Mouse (Mus musculus) midbrain, embryonic 11.5 days (tissue): Measurements from ENCODE around the gene Mapk6. TPM values are rescaled to one million over a fixed set of nuclear protein-coding genes. Genes with fewer than 3 reads are reported as not detected.

ENCODE experiments used
- ATAC-seq: fragments of 200-750 bp; cut with Nextera tagmentation; 2 replicates; pipeline ENCODE4 v1.8.0; 2017; ENCODE audit warnings: moderate TSS enrichment, moderate library complexity; ENCODE audit not compliant: low FRiP score
- DNase-seq: peaks from one replicate; pipeline ENCODE4 v3.0.0; 2015; ENCODE audit warnings: low spot score; ENCODE audit errors: missing footprints
- H3K27ac ChIP-seq: fragments of 300-500 bp; sonication (generic); 2 replicates; pipeline ENCODE4 v1.5.1; 2014; ENCODE audit warnings: low read depth, low read length
- H3K27me3 ChIP-seq: fragments of 300-500 bp; sonication (generic); 2 replicates; pipeline ENCODE4 v1.6.1; 2014; ENCODE audit warnings: mild to moderate bottlenecking, low read length, moderate library complexity, mixed read lengths; ENCODE audit not compliant: control insufficient read depth, insufficient read depth
- H3K36me3 ChIP-seq: fragments of 300-500 bp; sonication (generic); 2 replicates; pipeline ENCODE4 v1.6.1; 2014; ENCODE audit warnings: mild to moderate bottlenecking, low read length, moderate library complexity, mixed read lengths; ENCODE audit not compliant: control insufficient read depth, insufficient read depth
- H3K4me1 ChIP-seq: fragments of 300-500 bp; sonication (generic); 2 replicates; pipeline ENCODE4 v1.6.1; 2014; ENCODE audit warnings: low read length; ENCODE audit not compliant: control insufficient read depth, insufficient read depth
- H3K4me2 ChIP-seq: fragments of 300-500 bp; sonication (generic); 2 replicates; pipeline ENCODE4 v1.6.1; 2014; ENCODE audit warnings: mild to moderate bottlenecking, moderate library complexity
- H3K4me3 ChIP-seq: fragments of 300-500 bp; sonication (generic); 2 replicates; pipeline ENCODE4 v1.5.1; 2014; ENCODE audit warnings: low read depth, low read length
- H3K9ac ChIP-seq: fragments of 300-500 bp; sonication (generic); 2 replicates; pipeline ENCODE4 v1.6.1; 2014; ENCODE audit warnings: low read length
- H3K9me3 ChIP-seq: fragments of 300-500 bp; sonication (generic); 2 replicates; pipeline ENCODE4 v1.6.1; 2016; ENCODE audit warnings: low read length; ENCODE audit not compliant: control insufficient read depth
- WGBS: fragments of 180-500 bp; shearing (Covaris S2); extraction: QIAGEN DNeasy Blood & Tissue Kit; methylation state at CpG from one replicate; pipeline ENCODE4 v1.1.7; 2014; 5-methylcytosine and 5-hydroxymethylcytosine counted together
- polyA plus RNA-seq: library from polyadenylated mRNA; unstranded; fragments of >200 nt; fragmentation: Nextera tagmentation; extraction: Ambion mirVana; gene quantifications from 2 replicates; pipeline ENCODE4 v1.2.1, GENCODE M21; 2014

Mapk6 gene
- polyA plus RNA-seq, 1 experiment from 2014 or later = 193 TPM

- Histone ChIP-seq H3K27me3 (no peaks in the 10 kb centered on the region), H3K9me3 (no peaks in the 10 kb centered on the region), H3K4me1 (no peaks in the 10 kb centered on the region), H3K27ac (no peak overlapping the region), H3K9ac (no peak overlapping the region), H3K4me3 (no peak overlapping the region), H3K4me2 (no peak overlapping the region), H3K36me3 (peaks cover 9% of the 10 kb centered on the region)
- no peak for ATAC-seq
- peak; percentile 78 for DNase-seq
- 91% methylated on average over 5 of the region's 5 CpGs for WGBS
Measured at GRCm38 (mm10) chr9:75400639-75401038, 9.2 kb downstream of the Mapk6 start.

GRCm38 (mm10) chr9:75399069-75399468 lies 10.7 kb downstream of the Mapk6 start:
- Histone ChIP-seq H3K4me1 (no peaks in the 10 kb centered on the region), H3K4me3 (no peak overlapping the region), H3K27me3 (no peaks in the 10 kb centered on the region), H3K9me3 (no peaks in the 10 kb centered on the region), H3K36me3 (peaks cover 14% of the 10 kb centered on the region), H3K9ac (no peak overlapping the region), H3K4me2 (no peak overlapping the region), H3K27ac (no peak overlapping the region)
- DNase-seq (peak; percentile 76), ATAC-seq (no peak)
- WGBS = 92% methylated on average over 4 of the region's 4 CpGs

- ATAC-seq (no peak), DNase-seq (peak; percentile 78)
- no peak overlapping the region for H3K4me3 ChIP-seq
- no peaks in the 10 kb centered on the region for H3K4me1 ChIP-seq
- H3K27me3 ChIP-seq = no peaks in the 10 kb centered on the region
- H3K27ac ChIP-seq = no peak overlapping the region
- no peaks in the 10 kb centered on the region for H3K9me3 ChIP-seq
- H3K4me2 ChIP-seq = no peak overlapping the region
- 93% methylated on average over 6 of the region's 6 CpGs for WGBS
- peaks cover 24% of the 10 kb centered on the region for H3K36me3 ChIP-seq
- no peak overlapping the region for H3K9ac ChIP-seq
Measured at GRCm38 (mm10) chr9:75395971-75396370, 13.8 kb downstream of the Mapk6 start.

GRCm38 (mm10) chr9:75393251-75393650 lies 16.6 kb downstream of the Mapk6 start:
- H3K9me3 ChIP-seq = no peaks in the 10 kb centered on the region
- no peaks in the 10 kb centered on the region for H3K4me1 ChIP-seq
- WGBS = 88% methylated on average over 12 of the region's 12 CpGs
- H3K27ac ChIP-seq = no peak overlapping the region
- peaks cover 36% of the 10 kb centered on the region for H3K36me3 ChIP-seq
- H3K4me3 ChIP-seq = no peak overlapping the region
- DNase-seq (peak; percentile 19), ATAC-seq (no peak)
- no peaks in the 10 kb centered on the region for H3K27me3 ChIP-seq
- H3K9ac ChIP-seq = no peak overlapping the region
- no peak overlapping the region for H3K4me2 ChIP-seq

- Histone ChIP-seq H3K4me2 (no peak overlapping the region), H3K9ac (no peak overlapping the region), H3K4me3 (no peak overlapping the region), H3K27me3 (no peaks in the 10 kb centered on the region), H3K4me1 (no peaks in the 10 kb centered on the region), H3K9me3 (no peaks in the 10 kb centered on the region), H3K27ac (no peak overlapping the region), H3K36me3 (peaks cover 21% of the 10 kb centered on the region)
- ATAC-seq = no peak
- DNase-seq = peak; percentile 85
- WGBS = 85% methylated on average over 9 of the region's 9 CpGs
Measured at GRCm38 (mm10) chr9:75385218-75385974, 24.4 kb downstream of the Mapk6 start.

GRCm38 (mm10) chr9:75384337-75384962 lies 25.4 kb downstream of the Mapk6 start:
- ATAC-seq = peak; percentile 44; the same call in 1 of the 2 replicates

GRCm38 (mm10) chr9:75383785-75384184 lies 26.0 kb downstream of the Mapk6 start:
- ATAC-seq (no peak), DNase-seq (peak; percentile 31)
- WGBS = 85% methylated on average over 9 of the region's 9 CpGs
- Histone ChIP-seq H3K9me3 (no peaks in the 10 kb centered on the region), H3K36me3 (peaks cover 11% of the 10 kb centered on the region), H3K27me3 (no peaks in the 10 kb centered on the region), H3K27ac (no peak overlapping the region), H3K4me1 (no peaks in the 10 kb centered on the region), H3K4me3 (no peak overlapping the region), H3K4me2 (no peak overlapping the region), H3K9ac (no peak overlapping the region)

More at GRCm38 (mm10) chr9:75384337-75384962, 25.4 kb downstream of the Mapk6 start:
- no peak overlapping the region for H3K27ac ChIP-seq
- H3K4me3 ChIP-seq = no peak overlapping the region
- peak; percentile 81 for DNase-seq
- H3K9me3 ChIP-seq = no peaks in the 10 kb centered on the region
- 91% methylated on average over 3 of the region's 3 CpGs for WGBS
- H3K4me1 ChIP-seq = no peaks in the 10 kb centered on the region
- H3K9ac ChIP-seq = no peak overlapping the region
- peaks cover 17% of the 10 kb centered on the region for H3K36me3 ChIP-seq
- no peaks in the 10 kb centered on the region for H3K27me3 ChIP-seq
- H3K4me2 ChIP-seq = no peak overlapping the region

- ATAC-seq (no peak), DNase-seq (peak; percentile 73)
- no peak overlapping the region for H3K27ac ChIP-seq
- no peaks in the 10 kb centered on the region for H3K27me3 ChIP-seq
- WGBS = 92% methylated on average over 14 of the region's 14 CpGs
- peaks cover 8% of the 10 kb centered on the region for H3K36me3 ChIP-seq
- no peak overlapping the region for H3K4me2 ChIP-seq
- no peak overlapping the region for H3K9ac ChIP-seq
- no peaks in the 10 kb centered on the region for H3K4me1 ChIP-seq
- no peak overlapping the region for H3K4me3 ChIP-seq
- no peaks in the 10 kb centered on the region for H3K9me3 ChIP-seq
Measured at GRCm38 (mm10) chr9:75382825-75383224, 27.0 kb downstream of the Mapk6 start.

- no peaks in the 10 kb centered on the region for H3K9me3 ChIP-seq
- ATAC-seq (no peak), DNase-seq (peak; percentile 21)
- H3K4me2 ChIP-seq = no peak overlapping the region
- H3K4me3 ChIP-seq = no peak overlapping the region
- no peaks in the 10 kb centered on the region for H3K36me3 ChIP-seq
- no peak overlapping the region for H3K9ac ChIP-seq
- no peaks in the 10 kb centered on the region for H3K4me1 ChIP-seq
- WGBS = 92% methylated on average over 2 of the region's 2 CpGs
- H3K27ac ChIP-seq = no peak overlapping the region
- no peaks in the 10 kb centered on the region for H3K27me3 ChIP-seq
Measured at GRCm38 (mm10) chr9:75378774-75379173, 31.0 kb downstream of the Mapk6 start.
